Comparison of ENCODE assay signal across 8 mouse cellular contexts in the genomic region with DNA sequence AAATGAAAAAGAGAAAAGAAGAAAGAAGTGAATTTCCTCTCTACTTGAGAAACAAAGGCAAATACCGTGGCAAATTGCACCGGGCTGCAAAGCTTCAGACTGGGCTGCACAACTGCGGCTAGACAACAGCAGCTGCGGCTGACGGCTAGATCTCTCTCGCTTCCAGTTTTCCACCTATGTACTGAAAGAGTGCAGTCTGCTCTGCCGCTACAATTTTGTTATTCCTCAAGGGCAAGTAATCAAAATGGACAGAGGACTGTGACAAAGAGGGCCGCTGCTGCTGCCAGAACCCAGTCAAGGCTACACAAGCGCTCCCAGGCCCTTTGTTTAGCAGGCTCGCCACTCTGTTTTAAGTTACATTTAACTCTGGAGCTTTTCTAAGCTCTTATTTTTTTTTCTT. TPM values are rescaled to one million over a fixed set of nuclear protein-coding genes. Genes with fewer than 3 reads are reported as not detected.
DNase-seq lines count a peak whose midpoint lies in the region; ATAC-seq lines count a peak whose summit lies in the region.

No protein-coding gene starts in this region.

- no peak overlapping the region; the same call in 1 of the 2 replicates for H3K9ac ChIP-seq in heart, embryonic 16.5 days (ENCODE audit: low read length)
- no peak overlapping the region for H3K9ac ChIP-seq in limb, embryonic 12.5 days (replicated peaks)

- H3K27me3 ChIP-seq in heart, embryonic 16.5 days (ENCODE audit: control insufficient read depth, insufficient read depth, low read length) = no peaks in the 10 kb centered on the region
- H3K27me3 ChIP-seq in limb, embryonic 12.5 days = no peaks in the 10 kb centered on the region

- H3K36me3 ChIP-seq in heart, embryonic 16.5 days (ENCODE audit: control insufficient read depth, insufficient read depth) = no peaks in the 10 kb centered on the region
- 0 out of 2 replicates have a peak, but pooled peaks cover 7% of the 10 kb centered on the region for H3K36me3 ChIP-seq in limb, embryonic 12.5 days

- DNase-seq in heart, adult 18-20 months = no peak
- DNase-seq in thymus, postnatal 4 days = peak; percentile 55
- no peak for DNase-seq in thymus, postnatal 10 days (ENCODE audit: low spot score in 2 of 2)
- DNase-seq in right cerebral cortex, postnatal 10 days (ENCODE audit: low spot score in 2 of 2) = no peak
- DNase-seq in right cerebral cortex, postnatal 25 days = no peak
- no peak for DNase-seq in B cell, adult 2 months

- peak overlapping the region; percentile 58 for H3K27ac ChIP-seq in heart, embryonic 16.5 days (ENCODE audit: low read length)
- peak overlapping the region; percentile 69; the same call in 1 of the 2 replicates for H3K27ac ChIP-seq in limb, embryonic 12.5 days

- ATAC-seq in heart, embryonic 16.5 days (replicated peaks; ENCODE audit: extremely low read depth, insufficient read depth, low FRiP score) = no peak
- no peak for ATAC-seq in limb, embryonic 12.5 days (ENCODE audit: insufficient number of reproducible peaks, insufficient read depth, low FRiP score, low TSS enrichment, low read depth)

- H3K4me2 ChIP-seq in heart, embryonic 16.5 days (ENCODE audit: low read depth, low read length) = no peak overlapping the region
- H3K4me2 ChIP-seq in limb, embryonic 12.5 days = no peak overlapping the region

- H3K4me1 ChIP-seq in heart, embryonic 16.5 days (ENCODE audit: control insufficient read depth, insufficient read depth, low read length) = peaks cover 58% of the 10 kb centered on the region
- peaks cover 35% of the 10 kb centered on the region for H3K4me1 ChIP-seq in limb, embryonic 12.5 days (replicated peaks)

- 60% methylated on average over 10 of the region's 10 CpGs for WGBS in heart, embryonic 16.5 days
- 75% methylated on average over 10 of the region's 10 CpGs for WGBS in limb, embryonic 12.5 days

- H3K9me3 ChIP-seq in heart, embryonic 16.5 days (replicated peaks; ENCODE audit: control insufficient read depth, low read length) = no peaks in the 10 kb centered on the region
- H3K9me3 ChIP-seq in limb, embryonic 12.5 days = no peaks in the 10 kb centered on the region

- H3K4me3 ChIP-seq in heart, embryonic 16.5 days (ENCODE audit: low read length) = no peak overlapping the region
- H3K4me3 ChIP-seq in limb, embryonic 12.5 days (replicated peaks) = no peak overlapping the region

RNA-seq across cellular contexts. Expression of a gene that starts 35.6 kb away (rescaled TPM):
- 17.8 and 19.9 TPM in 2 replicates for polyA plus RNA-seq in heart, embryonic 16.5 days (2015; fragmentation: Nextera tagmentation; extraction: Ambion mirVana)
- 10 to 100 TPM; 10.3 to 11.8 TPM for total RNA-seq in heart, adult 18-20 months (2021)
- 18.5 and 22.4 TPM in 2 replicates for polyA plus RNA-seq in limb, embryonic 12.5 days (2016; fragmentation: Nextera tagmentation; extraction: Ambion mirVana)
